Mouse (Mus musculus): ENCODE data around the gene Mdfi.
"Not testable (repeated sequence)": the region's sequence is repeated elsewhere in the genome, so short reads cannot be mapped to it uniquely, and the experiment has no call there.

Mdfi gene

DNA sequence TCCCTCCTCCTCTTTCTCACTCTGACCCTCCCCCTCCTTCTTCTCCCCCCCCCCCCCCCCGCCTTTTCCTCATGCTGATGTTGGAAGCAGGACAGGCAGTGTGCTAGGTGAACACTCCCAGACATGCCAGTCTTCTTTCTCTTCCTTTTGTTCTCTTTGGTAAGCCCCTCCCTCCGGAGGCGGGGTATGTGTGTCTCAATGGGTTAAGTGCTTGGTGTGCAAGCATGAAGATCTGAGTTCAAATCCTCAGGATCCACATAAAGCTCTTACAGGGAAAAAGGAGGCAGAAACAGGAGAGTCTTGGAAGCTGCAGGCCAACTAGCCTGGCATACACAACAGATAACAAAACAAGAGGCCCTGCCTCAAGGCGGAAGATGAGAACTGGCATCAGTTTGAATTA lies 18.8 kb upstream of the Mdfi start:
- TF ChIP-seq NANOG (IDR thresholded peaks at IDR 0.05; ENCODE audit: borderline replicate concordance, low read length) (no peak), POU5F1 (IDR thresholded peaks at IDR 0.05; ENCODE audit: borderline replicate concordance, low read length) (no peak), CTCF (conservative IDR thresholded peaks at IDR 0.05; ENCODE audit: low read length) (no peak)
- H3K27me3 ChIP-seq (ENCODE audit: insufficient read depth, low read length), result peaks cover 12% of the 10 kb centered on the region
- peaks cover 26% of the 10 kb centered on the region for H3K4me1 ChIP-seq (replicated peaks; ENCODE audit: low read depth, low read length)
- H3K36me3 ChIP-seq (ENCODE audit: insufficient read depth, low read length), result no peaks in the 10 kb centered on the region
- no peaks in the 10 kb centered on the region for H3K9me3 ChIP-seq (ENCODE audit: low read length)
- no peak overlapping the region for H3K4me3 ChIP-seq (replicated peaks; ENCODE audit: low read length)

- H3K36me3 ChIP-seq (ENCODE audit: insufficient read depth, low read length); H3K9me3 ChIP-seq (ENCODE audit: low read length); H3K4me3 ChIP-seq (replicated peaks; ENCODE audit: low read length): not testable (repeated sequence)
- Histone ChIP-seq H3K4me1 (replicated peaks; ENCODE audit: low read depth, low read length) (peaks cover 19% of the 10 kb centered on the region), H3K27me3 (ENCODE audit: insufficient read depth, low read length) (peaks cover 12% of the 10 kb centered on the region)
These were observed 17.4 kb upstream of the Mdfi start for GRCm38 (mm10) chr17:47851798-47852360.

GRCm38 (mm10) chr17:47850639-47851314 lies 16.3 kb upstream of the Mdfi start:
- H3K27me3 ChIP-seq (ENCODE audit: insufficient read depth, low read length), result peaks cover 12% of the 10 kb centered on the region
- peaks cover 19% of the 10 kb centered on the region for H3K4me1 ChIP-seq (replicated peaks; ENCODE audit: low read depth, low read length)
- no peaks in the 10 kb centered on the region for H3K36me3 ChIP-seq (ENCODE audit: insufficient read depth, low read length)
- no peak for TF ChIP-seq NANOG (IDR thresholded peaks at IDR 0.05; ENCODE audit: borderline replicate concordance, low read length)
- no peak for TF ChIP-seq POU5F1 (IDR thresholded peaks at IDR 0.05; ENCODE audit: borderline replicate concordance, low read length)
- no peak for TF ChIP-seq CTCF (conservative IDR thresholded peaks at IDR 0.05; ENCODE audit: low read length)
- no peaks in the 10 kb centered on the region for H3K9me3 ChIP-seq (ENCODE audit: low read length)
- no peak overlapping the region for H3K4me3 ChIP-seq (replicated peaks; ENCODE audit: low read length)

- Histone ChIP-seq H3K9me3 (ENCODE audit: low read length) (no peaks in the 10 kb centered on the region), H3K36me3 (ENCODE audit: insufficient read depth, low read length) (no peaks in the 10 kb centered on the region), H3K27me3 (ENCODE audit: insufficient read depth, low read length) (peaks cover 12% of the 10 kb centered on the region), H3K4me1 (replicated peaks; ENCODE audit: low read depth, low read length) (peaks cover 19% of the 10 kb centered on the region), H3K4me3 (replicated peaks; ENCODE audit: low read length) (no peak overlapping the region)
- no peak for TF ChIP-seq POU5F1 (IDR thresholded peaks at IDR 0.05; ENCODE audit: borderline replicate concordance, low read length)
- no peak for TF ChIP-seq NANOG (IDR thresholded peaks at IDR 0.05; ENCODE audit: borderline replicate concordance, low read length)
- no peak for TF ChIP-seq CTCF (conservative IDR thresholded peaks at IDR 0.05; ENCODE audit: low read length)
These were observed 15.5 kb upstream of the Mdfi start for GRCm38 (mm10) chr17:47850035-47850434.

DNA sequence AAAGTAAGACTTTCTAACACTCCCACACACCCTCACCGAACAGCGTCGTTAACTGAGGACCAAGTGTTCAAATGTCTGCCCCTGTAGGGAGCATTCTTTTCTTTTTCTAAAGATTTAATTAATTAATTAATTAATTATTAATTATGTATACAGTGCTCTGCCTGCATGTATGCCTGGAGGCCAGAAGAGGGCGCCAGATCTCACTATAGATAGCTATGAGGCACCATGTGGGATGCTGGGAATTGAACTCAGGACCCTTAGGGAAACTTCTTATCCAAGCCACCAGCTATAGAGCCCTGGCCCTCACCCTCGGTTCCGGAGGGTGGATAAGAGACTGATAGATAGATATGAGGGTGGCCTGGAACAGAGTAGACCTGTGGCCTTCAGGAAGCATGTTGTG lies 13.5 kb upstream of the Mdfi start:
- no peaks in the 10 kb centered on the region for H3K36me3 ChIP-seq (ENCODE audit: insufficient read depth, low read length)
- peaks cover 19% of the 10 kb centered on the region for H3K4me1 ChIP-seq (replicated peaks; ENCODE audit: low read depth, low read length)
- TF ChIP-seq CTCF (conservative IDR thresholded peaks at IDR 0.05; ENCODE audit: low read length) (peak; percentile 73), NANOG (IDR thresholded peaks at IDR 0.05; ENCODE audit: borderline replicate concordance, low read length) (no peak)
- H3K27me3 ChIP-seq (ENCODE audit: insufficient read depth, low read length), result peaks cover 12% of the 10 kb centered on the region
- H3K4me3 ChIP-seq (replicated peaks; ENCODE audit: low read length), result no peak overlapping the region
- peaks cover 4% of the 10 kb centered on the region; the same call in 1 of the 2 replicates for H3K9me3 ChIP-seq (ENCODE audit: low read length)

DNA sequence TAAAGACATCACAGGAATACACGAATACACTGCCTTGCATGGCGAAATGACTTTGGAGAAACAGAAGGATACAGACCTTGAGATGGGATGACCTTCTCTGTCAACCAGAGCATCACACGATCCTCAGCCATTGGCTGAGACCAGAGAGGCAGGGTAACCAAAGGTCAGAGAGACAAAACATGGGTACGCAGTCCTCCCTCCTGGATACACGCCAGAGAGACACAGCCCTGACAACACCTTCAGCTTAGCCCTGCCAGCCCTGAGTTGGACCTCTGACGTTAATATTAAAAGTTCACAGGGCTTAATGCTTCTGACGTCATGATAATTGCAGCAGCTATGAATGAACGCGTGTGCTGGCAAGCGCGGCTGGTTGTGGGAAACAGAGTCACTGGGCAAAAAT lies 11.1 kb upstream of the Mdfi start:
- Histone ChIP-seq H3K27me3 (ENCODE audit: insufficient read depth, low read length) (peaks cover 7% of the 10 kb centered on the region; the same call in 1 of the 2 replicates), H3K9me3 (ENCODE audit: low read length) (peaks cover 4% of the 10 kb centered on the region; the same call in 1 of the 2 replicates), H3K36me3 (ENCODE audit: insufficient read depth, low read length) (no peaks in the 10 kb centered on the region), H3K4me3 (replicated peaks; ENCODE audit: low read length) (no peak overlapping the region), H3K4me1 (replicated peaks; ENCODE audit: low read depth, low read length) (peaks cover 13% of the 10 kb centered on the region)
- no peak for TF ChIP-seq POU5F1 (IDR thresholded peaks at IDR 0.05; ENCODE audit: borderline replicate concordance, low read length)
- no peak for TF ChIP-seq NANOG (IDR thresholded peaks at IDR 0.05; ENCODE audit: borderline replicate concordance, low read length)
- no peak for TF ChIP-seq CTCF (conservative IDR thresholded peaks at IDR 0.05; ENCODE audit: low read length)

DNA sequence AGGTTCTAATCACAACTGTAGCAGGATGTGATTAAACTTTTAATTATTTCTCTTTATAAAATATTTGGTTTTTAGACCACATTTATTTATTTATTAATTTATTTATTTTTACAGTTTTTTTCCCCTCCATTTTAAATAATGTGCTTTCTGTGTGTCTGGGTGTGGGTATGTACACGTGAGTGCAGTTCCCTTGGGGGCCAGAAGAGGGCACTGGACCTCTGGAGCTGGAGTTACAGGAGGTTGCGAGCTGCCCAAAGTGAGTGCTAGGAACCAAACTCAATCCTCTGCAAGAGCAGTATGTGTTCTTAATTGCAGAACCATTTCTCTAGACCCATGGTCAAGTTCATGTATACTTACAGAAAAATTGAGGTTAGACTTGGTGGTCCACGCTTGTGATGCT lies 9.0 kb upstream of the Mdfi start:
- Histone ChIP-seq H3K27me3 (ENCODE audit: insufficient read depth, low read length) (peaks cover 6% of the 10 kb centered on the region; the same call in 1 of the 2 replicates), H3K4me1 (replicated peaks; ENCODE audit: low read depth, low read length) (peaks cover 11% of the 10 kb centered on the region), H3K9me3 (ENCODE audit: low read length) (peaks cover 4% of the 10 kb centered on the region; the same call in 1 of the 2 replicates), H3K4me3 (replicated peaks; ENCODE audit: low read length) (no peak overlapping the region), H3K36me3 (ENCODE audit: insufficient read depth, low read length) (no peaks in the 10 kb centered on the region)
- TF ChIP-seq POU5F1 (IDR thresholded peaks at IDR 0.05; ENCODE audit: borderline replicate concordance, low read length), result no peak
- TF ChIP-seq NANOG (IDR thresholded peaks at IDR 0.05; ENCODE audit: borderline replicate concordance, low read length), result no peak
- TF ChIP-seq CTCF (conservative IDR thresholded peaks at IDR 0.05; ENCODE audit: low read length), result peak; percentile 50

GRCm38 (mm10) chr17:47841931-47842623 lies 7.6 kb upstream of the Mdfi start:
- H3K4me1 ChIP-seq (replicated peaks; ENCODE audit: low read depth, low read length), result peaks cover 19% of the 10 kb centered on the region
- peaks cover 18% of the 10 kb centered on the region for H3K27me3 ChIP-seq (ENCODE audit: insufficient read depth, low read length)
- H3K36me3 ChIP-seq (ENCODE audit: insufficient read depth, low read length), result no peaks in the 10 kb centered on the region
- TF ChIP-seq NANOG (IDR thresholded peaks at IDR 0.05; ENCODE audit: borderline replicate concordance, low read length) (no peak), CTCF (conservative IDR thresholded peaks at IDR 0.05; ENCODE audit: low read length) (no peak), POU5F1 (IDR thresholded peaks at IDR 0.05; ENCODE audit: borderline replicate concordance, low read length) (no peak)
- peak overlapping the region; percentile 35; the same call in 1 of the 2 replicates for H3K4me3 ChIP-seq (replicated peaks; ENCODE audit: low read length)
- H3K9me3 ChIP-seq (ENCODE audit: low read length), result peaks cover 10% of the 10 kb centered on the region; the same call in 1 of the 2 replicates
